Mouse (Mus musculus) adrenal gland, postnatal 36 days (tissue): ENCODE results near the gene Vamp2. TPM values are rescaled to one million over a fixed set of nuclear protein-coding genes. Genes with fewer than 3 reads are reported as not detected.
"Not testable (repeated sequence)": the region's sequence is repeated elsewhere in the genome, so short reads cannot be mapped to it uniquely, and the experiment has no call there.

Experiments used
- DNase-seq, 2 experiments: peaks; one replicate each; pipeline ENCODE4 v3.0.0; 2021; ENCODE audit warnings: mixed read lengths in 1 of 2
- total RNA-seq, 2 experiments: library from RNA; stranded (reverse); gene quantifications; 2 replicates each; pipeline ENCODE4 v1.2.3; 2021

The Vamp2 gene
- total RNA-seq, 2 experiments from 2014 or later: 116 to 130 TPM

- no peak for DNase-seq
These were observed 7.5 kb upstream of the Vamp2 start for GRCm38 (mm10) chr11:69080855-69081222.

- DNase-seq: no peak
These were observed 6.7 kb upstream of the Vamp2 start for GRCm38 (mm10) chr11:69081613-69082012.

- no peak for DNase-seq
These were observed 2.7 kb upstream of the Vamp2 start for GRCm38 (mm10) chr11:69085608-69086007.

DNA sequence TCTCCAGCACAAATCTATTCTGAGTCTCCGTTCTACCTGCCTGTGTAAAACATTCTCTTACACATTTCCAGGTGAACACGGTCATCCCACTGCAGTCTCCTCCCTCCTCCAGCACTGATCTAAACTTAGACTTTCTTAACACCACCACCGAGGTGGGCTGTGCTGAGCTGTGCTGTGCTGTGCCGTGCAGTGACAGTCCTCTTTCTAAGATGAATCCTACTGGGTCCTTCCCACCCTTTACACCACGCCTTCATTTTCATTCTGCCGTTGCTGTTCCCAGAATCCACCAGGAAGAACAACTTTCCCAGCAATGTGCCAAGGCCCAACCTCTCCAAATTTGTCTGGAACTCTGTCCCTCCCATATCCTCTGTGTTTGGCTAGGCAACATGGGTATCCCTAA is 1.9 kb upstream of the Vamp2 start:
- DNase-seq: no peak

- no peak for DNase-seq
These were observed 1.2 kb upstream of the Vamp2 start for GRCm38 (mm10) chr11:69087082-69087481.

DNA sequence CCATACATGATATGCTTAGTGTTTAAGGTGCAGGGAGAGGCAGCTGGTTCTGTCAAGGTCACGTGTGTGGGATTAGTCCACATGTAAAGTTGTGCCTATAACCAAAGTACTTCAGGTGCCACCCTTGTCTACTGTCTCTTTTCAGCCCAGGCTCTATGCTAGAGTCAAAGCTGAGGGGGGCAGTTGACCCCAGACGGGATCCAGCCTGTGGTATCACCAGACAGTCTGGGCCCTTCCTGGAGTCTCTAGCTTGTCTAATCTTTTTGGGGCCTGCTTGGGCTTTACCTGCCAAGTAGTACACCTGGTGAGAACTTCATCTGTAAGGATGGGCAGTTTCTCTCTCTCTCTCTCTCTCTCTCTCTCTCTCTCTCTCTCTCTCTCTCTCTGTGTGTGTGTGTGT is 693 bp upstream of the Vamp2 start:
- no peak for DNase-seq

- no peak for DNase-seq
These were observed 746 bp downstream of the Vamp2 start for GRCm38 (mm10) chr11:69088856-69089615.

DNA sequence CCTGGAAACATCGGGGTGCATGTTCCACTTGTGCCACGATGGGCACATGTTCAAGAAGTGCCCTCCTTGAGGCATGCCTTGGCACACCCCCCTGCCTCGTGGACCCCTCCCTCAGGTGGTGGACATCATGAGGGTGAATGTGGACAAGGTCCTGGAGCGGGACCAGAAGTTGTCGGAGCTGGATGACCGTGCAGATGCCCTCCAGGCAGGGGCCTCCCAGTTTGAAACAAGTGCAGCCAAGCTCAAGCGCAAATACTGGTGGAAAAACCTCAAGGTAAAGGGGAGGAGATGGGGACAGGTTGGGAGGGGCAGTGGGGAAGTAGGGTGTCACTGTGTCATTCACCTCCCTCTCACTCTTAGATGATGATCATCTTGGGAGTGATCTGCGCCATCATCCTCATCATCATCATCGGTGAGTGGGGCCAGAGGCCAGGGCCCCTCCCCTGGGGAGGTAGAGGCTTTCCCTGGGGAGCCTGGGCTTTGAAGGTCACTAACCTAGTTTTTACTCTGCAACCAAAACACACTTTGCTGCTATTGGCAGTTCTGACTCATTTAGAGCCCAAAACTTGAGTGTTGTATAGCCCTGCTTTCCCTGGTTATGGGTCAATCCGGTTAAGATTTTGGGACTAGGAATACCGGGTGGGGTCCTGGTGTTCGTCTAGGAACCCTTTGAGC is 1.5 kb downstream of the Vamp2 start:
- DNase-seq: peak; percentile 54 to 55

- no peak for DNase-seq
These were observed 2.1 kb downstream of the Vamp2 start for GRCm38 (mm10) chr11:69090367-69090766.

GRCm38 (mm10) chr11:69091566-69092385 is 3.5 kb downstream of the Vamp2 start:
- no peak for DNase-seq

- DNase-seq: peak; percentile 91 to 92
These were observed 4.1 kb downstream of the Vamp2 start for GRCm38 (mm10) chr11:69092386-69092751.

- no peak for DNase-seq
These were observed 4.6 kb downstream of the Vamp2 start for GRCm38 (mm10) chr11:69092871-69093270.

GRCm38 (mm10) chr11:69093856-69094255 is 5.6 kb downstream of the Vamp2 start:
- DNase-seq: not testable (repeated sequence)

GRCm38 (mm10) chr11:69094697-69095429 is 6.6 kb downstream of the Vamp2 start, which contains the start of gene Per1:
Gene Per1 (plus strand): TSS chr11:69095217.
- DNase-seq: peak; percentile 98

DNA sequence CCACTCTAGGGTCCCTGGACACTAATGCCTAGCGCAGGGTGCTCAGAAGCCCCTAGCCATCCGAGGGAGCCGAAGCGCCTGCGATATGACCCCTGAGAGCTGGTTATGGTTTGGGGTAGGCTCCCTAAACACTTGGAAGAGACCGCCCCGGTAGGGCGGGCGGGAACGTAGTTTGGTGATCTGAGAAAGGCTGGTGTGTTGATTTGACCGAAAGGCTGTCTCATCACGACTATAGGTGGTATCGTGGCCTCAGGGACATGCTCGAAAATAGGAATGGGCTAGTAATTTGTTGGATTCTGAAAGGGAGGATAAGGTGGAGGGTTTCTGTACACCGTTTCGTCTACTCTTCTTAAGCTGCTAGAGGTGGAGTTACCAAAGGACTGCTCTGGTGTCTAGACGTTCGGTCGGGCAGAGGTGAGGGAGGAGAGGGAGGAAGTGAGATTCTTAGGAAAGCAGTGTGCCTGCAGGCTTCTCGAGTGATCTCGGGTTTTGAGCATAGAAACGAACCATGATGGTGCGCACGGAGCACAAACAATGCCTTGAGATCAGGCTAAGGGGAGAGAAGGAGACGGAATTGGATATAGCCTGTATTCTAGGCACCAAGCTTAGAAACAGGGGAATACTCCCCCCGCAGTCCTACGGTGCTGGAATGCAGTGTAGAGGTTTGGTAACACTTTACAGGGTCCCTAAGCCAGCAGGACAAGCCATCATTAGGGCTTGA is 7.4 kb downstream of the Vamp2 start:
- no peak for DNase-seq

DNA sequence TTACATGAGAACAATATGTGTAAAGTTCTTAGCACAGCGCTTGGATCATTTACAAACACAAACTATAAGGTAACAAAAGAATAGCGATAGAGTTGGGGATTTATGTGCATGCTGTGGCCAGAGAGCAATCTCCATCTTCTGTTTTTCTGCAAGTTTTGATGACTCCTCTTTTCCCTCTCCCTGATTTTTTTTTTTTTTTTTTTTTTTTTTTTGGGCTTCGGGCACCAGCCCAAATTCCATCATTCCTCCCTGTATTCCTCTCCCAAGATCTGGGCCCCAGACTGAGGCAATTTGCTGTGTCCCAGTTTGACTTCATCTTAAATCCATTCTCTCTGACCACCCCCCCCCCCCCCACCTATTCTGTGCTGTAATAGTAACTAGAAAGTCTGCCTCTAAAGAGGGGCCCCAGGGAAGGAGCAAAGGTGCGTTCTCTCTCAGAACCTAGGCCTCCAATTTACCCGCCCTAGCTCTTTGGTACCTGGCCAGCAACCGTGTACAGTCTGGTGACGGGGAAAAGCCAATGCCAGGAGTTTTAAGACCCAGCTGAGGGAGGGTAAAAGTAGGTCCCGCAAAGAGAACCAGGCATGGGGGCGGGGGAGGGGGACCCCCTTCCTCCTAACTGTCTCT is 8.2 kb downstream of the Vamp2 start:
- DNase-seq: peak in 1 of 2 experiments; percentile 52

GRCm38 (mm10) chr11:69096987-69097900 is 9.0 kb downstream of the Vamp2 start:
- peak; percentile 100 for DNase-seq

- no peak for DNase-seq
These were observed 9.9 kb downstream of the Vamp2 start for GRCm38 (mm10) chr11:69098039-69098761.

DNA sequence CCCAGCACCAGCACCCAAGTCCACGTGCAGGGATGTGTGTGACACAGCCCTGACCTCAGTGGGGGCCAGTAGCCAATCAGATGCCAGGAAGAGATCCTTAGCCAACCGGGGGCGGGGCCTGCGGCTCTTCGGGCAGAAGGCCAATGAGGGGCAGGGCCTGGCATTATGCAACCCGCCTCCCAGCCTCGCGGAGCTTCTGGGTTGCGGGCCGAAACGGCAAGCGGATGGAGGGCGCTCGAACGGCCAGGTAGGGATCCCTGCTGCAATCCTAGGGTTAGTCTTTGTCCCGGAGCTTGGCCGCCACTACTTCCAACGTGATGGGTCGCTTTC is 10.4 kb downstream of the Vamp2 start:
- DNase-seq: peak; percentile 99
